Mouse (Mus musculus) heart, postnatal 0 days (tissue): ENCODE measurements around the gene Hoxc9. TPM values are rescaled to one million over a fixed set of nuclear protein-coding genes. Genes with fewer than 3 reads are reported as not detected.

Source experiments
- ATAC-seq: fragments of 200-750 bp; cut with Nextera tagmentation; 2 replicates; pipeline ENCODE4 v1.8.0; 2017; ENCODE audit warnings: low read depth, moderate number of reproducible peaks, moderate library complexity; ENCODE audit not compliant: insufficient read depth
- DNase-seq: peaks from one replicate; pipeline ENCODE4 v3.0.0-alpha.2; 2016; ENCODE audit warnings: low spot score
- H3K27ac ChIP-seq: fragments of 300-500 bp; sonication (generic); 2 replicates; pipeline ENCODE4 v1.5.1; 2014; ENCODE audit warnings: low read depth, mild to moderate bottlenecking
- H3K27me3 ChIP-seq: fragments of 300-500 bp; sonication (generic); 2 replicates; pipeline ENCODE4 v1.6.1; 2014; ENCODE audit warnings: low read length, mixed read lengths; ENCODE audit not compliant: control insufficient read depth, insufficient read depth
- H3K36me3 ChIP-seq: fragments of 300-500 bp; sonication (generic); replicated peaks from 2 replicates; pipeline ENCODE4 v1.6.1; 2014; ENCODE audit warnings: low read length, mixed read lengths; ENCODE audit not compliant: control insufficient read depth, insufficient read depth
- H3K4me1 ChIP-seq: fragments of 300-500 bp; sonication (generic); 2 replicates; pipeline ENCODE4 v1.6.1; 2014; ENCODE audit warnings: antibody characterized with exemption; ENCODE audit not compliant: control insufficient read depth, insufficient read depth
- H3K4me2 ChIP-seq: fragments of 300-500 bp; sonication (generic); 2 replicates; pipeline ENCODE4 v1.6.1; 2014; ENCODE audit warnings: low read depth, mild to moderate bottlenecking, low read length, moderate library complexity
- H3K4me3 ChIP-seq: fragments of 300-500 bp; sonication (generic); 2 replicates; pipeline ENCODE4 v1.5.1; 2014; ENCODE audit warnings: low read depth, low read length
- H3K9ac ChIP-seq: fragments of 300-500 bp; sonication (generic); replicated peaks from 2 replicates; pipeline ENCODE4 v1.6.1; 2014; ENCODE audit warnings: low read depth, low read length, mixed read lengths
- H3K9me3 ChIP-seq: fragments of 300-500 bp; sonication (generic); replicated peaks from 2 replicates; pipeline ENCODE4 v1.6.1; 2016; ENCODE audit warnings: low read length; ENCODE audit not compliant: control insufficient read depth
- CTCF ChIP-seq: IDR thresholded peaks from 2 replicates; pipeline ENCODE4 v1.5.1; 2016; ENCODE audit warnings: antibody characterized with exemption, control low read depth, low read depth
- EP300 ChIP-seq: IDR thresholded peaks from 2 replicates; pipeline ENCODE4 v1.6.1; 2016; ENCODE audit warnings: antibody characterized with exemption, low read depth
- WGBS: fragments of 180-500 bp; shearing (Covaris S2); extraction: QIAGEN DNeasy Blood & Tissue Kit; methylation state at CpG from one replicate; pipeline ENCODE4 v1.1.7; 2014; 5-methylcytosine and 5-hydroxymethylcytosine counted together
- polyA plus RNA-seq: library from polyadenylated mRNA; unstranded; fragments of >200 nt; fragmentation: Nextera tagmentation; extraction: Ambion mirVana; gene quantifications from 2 replicates; pipeline ENCODE4 v1.2.1, GENCODE M21; 2015
- total RNA-seq: library from RNA; depleted of rRNA; stranded (reverse); fragments of >200 nt; gene quantifications from 2 replicates; pipeline ENCODE4 v1.2.3, GENCODE M21; 2014; ENCODE audit warnings: low replicate concordance

Gene Hoxc9
- total and polyA plus RNA-seq, 2 experiments from 2014 or later = not detected

GRCm38 (mm10) chr15:102954192-102955006, 21.8 kb upstream of the Hoxc9 start, which contains the start of gene Hoxc11:
Gene Hoxc11 (plus strand): TSS chr15:102954427.
- no peak within 1 kb of the TSS for H3K27ac ChIP-seq
- no peaks in the 10 kb centered on the region for H3K9me3 ChIP-seq
- H3K4me3 ChIP-seq = no peak within 1 kb of the TSS
- no peak for TF ChIP-seq CTCF
- H3K36me3 ChIP-seq = no peaks in the 10 kb centered on the region
- ATAC-seq = no peak
- H3K4me1 ChIP-seq = no peaks in the 10 kb centered on the region
- no peak within 1 kb of the TSS for H3K9ac ChIP-seq
- peaks cover 98% of the 10 kb centered on the region for H3K27me3 ChIP-seq
- H3K4me2 ChIP-seq = no peak within 1 kb of the TSS
- no peak for DNase-seq
- 1% methylated on average over 55 of the region's 57 CpGs for WGBS

GRCm38 (mm10) chr15:102955007-102955382, 21.2 kb upstream of the Hoxc9 start:
- Histone ChIP-seq H3K4me3 (no peak overlapping the region), H3K27ac (no peak overlapping the region), H3K9ac (no peak overlapping the region), H3K4me1 (no peaks in the 10 kb centered on the region), H3K36me3 (no peaks in the 10 kb centered on the region), H3K4me2 (no peak overlapping the region), H3K9me3 (no peaks in the 10 kb centered on the region), H3K27me3 (peaks cover 98% of the 10 kb centered on the region)
- WGBS = 1% methylated on average over 22 of the region's 28 CpGs
- no peak for ATAC-seq
- DNase-seq = no peak
- TF ChIP-seq CTCF (no peak), EP300 (no peak)

- Histone ChIP-seq H3K27ac (no peak overlapping the region), H3K4me1 (no peaks in the 10 kb centered on the region), H3K4me2 (no peak overlapping the region), H3K27me3 (peaks cover 98% of the 10 kb centered on the region), H3K9ac (no peak overlapping the region), H3K4me3 (no peak overlapping the region; the same call in 1 of the 2 replicates), H3K36me3 (no peaks in the 10 kb centered on the region), H3K9me3 (no peaks in the 10 kb centered on the region)
- TF ChIP-seq EP300 = no peak
- TF ChIP-seq CTCF = no peak
- DNase-seq (no peak), ATAC-seq (no peak)
- WGBS = under 1% methylated on average over 33 of the region's 40 CpGs
Observed at GRCm38 (mm10) chr15:102955833-102956640, 20.2 kb upstream of the Hoxc9 start.

- Histone ChIP-seq H3K4me3 (no peak overlapping the region), H3K27ac (no peak overlapping the region), H3K27me3 (peaks cover 98% of the 10 kb centered on the region), H3K4me2 (no peak overlapping the region), H3K4me1 (no peaks in the 10 kb centered on the region), H3K9me3 (no peaks in the 10 kb centered on the region), H3K36me3 (no peaks in the 10 kb centered on the region), H3K9ac (no peak overlapping the region)
- under 1% methylated on average over 12 of the region's 12 CpGs for WGBS
- TF ChIP-seq CTCF (no peak), EP300 (no peak)
- ATAC-seq = no peak
- DNase-seq = no peak
Observed at GRCm38 (mm10) chr15:102956906-102957305, 19.3 kb upstream of the Hoxc9 start.

- Histone ChIP-seq H3K4me1 (no peaks in the 10 kb centered on the region), H3K9me3 (no peaks in the 10 kb centered on the region), H3K9ac (no peak overlapping the region), H3K4me2 (no peak overlapping the region), H3K36me3 (no peaks in the 10 kb centered on the region), H3K4me3 (no peak overlapping the region), H3K27me3 (peaks cover 97% of the 10 kb centered on the region), H3K27ac (no peak overlapping the region)
- ATAC-seq (no peak), DNase-seq (no peak)
- TF ChIP-seq EP300 = no peak
- no peak for TF ChIP-seq CTCF
- WGBS = 1% methylated on average over 13 of the region's 13 CpGs
Observed at GRCm38 (mm10) chr15:102959663-102960191, 16.5 kb upstream of the Hoxc9 start.
